Mouse (Mus musculus): ENCODE data around the gene Tle4. TPM values are rescaled to one million over a fixed set of nuclear protein-coding genes. Genes with fewer than 3 reads are reported as not detected.

The Tle4 gene
- polyA plus RNA-seq, 1 experiment, result 45.5 TPM

- H3K9me3 ChIP-seq (replicated peaks; ENCODE audit: control insufficient read depth, insufficient read depth, low read length, poor library complexity, severe bottlenecking), result no peaks in the 10 kb centered on the region
These were observed 156.0 kb downstream of the Tle4 start for GRCm38 (mm10) chr19:14441861-14442260.

DNA sequence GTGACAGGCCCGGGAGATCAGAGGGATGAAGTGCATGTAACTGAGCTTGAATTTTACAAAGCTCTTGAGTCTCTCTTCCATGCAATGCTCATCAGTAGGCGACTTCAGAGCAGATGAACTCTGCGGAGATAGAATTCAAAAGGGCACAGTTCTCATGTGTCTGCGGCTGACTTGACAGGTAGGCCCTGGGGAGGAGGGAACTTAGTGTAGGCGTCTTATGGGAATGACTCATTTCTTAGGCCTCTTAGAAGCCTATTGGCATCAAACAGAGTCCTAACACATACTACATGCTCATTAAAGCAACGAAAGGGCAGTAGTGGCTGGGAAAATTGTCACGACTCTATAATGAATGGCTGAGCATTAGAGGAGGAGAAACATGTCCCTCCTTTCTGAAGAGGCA is 160.6 kb downstream of the Tle4 start:
- H3K9me3 ChIP-seq (replicated peaks; ENCODE audit: control insufficient read depth, insufficient read depth, low read length, poor library complexity, severe bottlenecking), result no peaks in the 10 kb centered on the region
- no peak overlapping the region for H3K4me3 ChIP-seq (ENCODE audit: low read depth, low read length)
- no peaks in the 10 kb centered on the region for H3K4me1 ChIP-seq (ENCODE audit: control insufficient read depth, insufficient read depth, low read length)
- TF ChIP-seq CTCF (IDR thresholded peaks at IDR 0.05; ENCODE audit: low read depth, low read length) (no peak), POLR2A (IDR thresholded peaks at IDR 0.05; ENCODE audit: insufficient read depth, low read length) (no peak), EP300 (IDR thresholded peaks at IDR 0.05; ENCODE audit: insufficient read depth, low read depth, low read length) (no peak)
- H3K9ac ChIP-seq (ENCODE audit: low read depth, poor library complexity, severe bottlenecking), result no peak overlapping the region
- H3K27ac ChIP-seq (ENCODE audit: insufficient read depth, low read length), result no peak overlapping the region
- no peaks in the 10 kb centered on the region for H3K27me3 ChIP-seq (ENCODE audit: control insufficient read depth, insufficient read depth, low read length, poor library complexity, severe bottlenecking)
- H3K36me3 ChIP-seq (ENCODE audit: control insufficient read depth, insufficient read depth, low read length, poor library complexity, severe bottlenecking), result no peaks in the 10 kb centered on the region

More at GRCm38 (mm10) chr19:14441861-14442260, 156.0 kb downstream of the Tle4 start:
- H3K27ac ChIP-seq (ENCODE audit: insufficient read depth, low read length), result no peak overlapping the region
- H3K4me3 ChIP-seq (ENCODE audit: low read depth, low read length), result no peak overlapping the region
- TF ChIP-seq CTCF (IDR thresholded peaks at IDR 0.05; ENCODE audit: low read depth, low read length) (no peak), POLR2A (IDR thresholded peaks at IDR 0.05; ENCODE audit: insufficient read depth, low read length) (no peak)
- H3K36me3 ChIP-seq (ENCODE audit: control insufficient read depth, insufficient read depth, low read length, poor library complexity, severe bottlenecking), result peaks cover 7% of the 10 kb centered on the region
- H3K9ac ChIP-seq (ENCODE audit: low read depth, poor library complexity, severe bottlenecking), result no peak overlapping the region
- H3K4me1 ChIP-seq (ENCODE audit: control insufficient read depth, insufficient read depth, low read length), result no peaks in the 10 kb centered on the region
- H3K27me3 ChIP-seq (ENCODE audit: control insufficient read depth, insufficient read depth, low read length, poor library complexity, severe bottlenecking), result no peaks in the 10 kb centered on the region

- H3K9ac ChIP-seq (ENCODE audit: low read depth, poor library complexity, severe bottlenecking), result no peak overlapping the region
- H3K4me1 ChIP-seq (ENCODE audit: control insufficient read depth, insufficient read depth, low read length), result no peaks in the 10 kb centered on the region
- H3K36me3 ChIP-seq (ENCODE audit: control insufficient read depth, insufficient read depth, low read length, poor library complexity, severe bottlenecking), result no peaks in the 10 kb centered on the region
- TF ChIP-seq POLR2A (IDR thresholded peaks at IDR 0.05; ENCODE audit: insufficient read depth, low read length) (no peak), EP300 (IDR thresholded peaks at IDR 0.05; ENCODE audit: insufficient read depth, low read depth, low read length) (no peak), CTCF (IDR thresholded peaks at IDR 0.05; ENCODE audit: low read depth, low read length) (no peak)
- H3K27me3 ChIP-seq (ENCODE audit: control insufficient read depth, insufficient read depth, low read length, poor library complexity, severe bottlenecking), result no peaks in the 10 kb centered on the region
- no peak overlapping the region for H3K27ac ChIP-seq (ENCODE audit: insufficient read depth, low read length)
- no peaks in the 10 kb centered on the region for H3K9me3 ChIP-seq (replicated peaks; ENCODE audit: control insufficient read depth, insufficient read depth, low read length, poor library complexity, severe bottlenecking)
- no peak overlapping the region for H3K4me3 ChIP-seq (ENCODE audit: low read depth, low read length)
These were observed 161.3 kb downstream of the Tle4 start for GRCm38 (mm10) chr19:14436567-14436966.

- Histone ChIP-seq H3K9ac (ENCODE audit: low read depth, poor library complexity, severe bottlenecking) (no peak overlapping the region), H3K27ac (ENCODE audit: insufficient read depth, low read length) (no peak overlapping the region)
- TF ChIP-seq POLR2A (IDR thresholded peaks at IDR 0.05; ENCODE audit: insufficient read depth, low read length) (no peak), CTCF (IDR thresholded peaks at IDR 0.05; ENCODE audit: low read depth, low read length) (no peak), EP300 (IDR thresholded peaks at IDR 0.05; ENCODE audit: insufficient read depth, low read depth, low read length) (no peak)
These were observed 162.0 kb downstream of the Tle4 start for GRCm38 (mm10) chr19:14435681-14436376.

GRCm38 (mm10) chr19:14433900-14434299 is 164.0 kb downstream of the Tle4 start:
- no peak for TF ChIP-seq POLR2A (IDR thresholded peaks at IDR 0.05; ENCODE audit: insufficient read depth, low read length)
- TF ChIP-seq CTCF (IDR thresholded peaks at IDR 0.05; ENCODE audit: low read depth, low read length), result no peak
- TF ChIP-seq EP300 (IDR thresholded peaks at IDR 0.05; ENCODE audit: insufficient read depth, low read depth, low read length), result no peak
- H3K4me3 ChIP-seq (ENCODE audit: low read depth, low read length), result no peak overlapping the region

More at GRCm38 (mm10) chr19:14435681-14436376, 162.0 kb downstream of the Tle4 start:
- H3K9me3 ChIP-seq (replicated peaks; ENCODE audit: control insufficient read depth, insufficient read depth, low read length, poor library complexity, severe bottlenecking), result no peaks in the 10 kb centered on the region
- no peaks in the 10 kb centered on the region for H3K4me1 ChIP-seq (ENCODE audit: control insufficient read depth, insufficient read depth, low read length)
- no peaks in the 10 kb centered on the region for H3K36me3 ChIP-seq (ENCODE audit: control insufficient read depth, insufficient read depth, low read length, poor library complexity, severe bottlenecking)
- H3K4me3 ChIP-seq (ENCODE audit: low read depth, low read length), result no peak overlapping the region
- H3K27me3 ChIP-seq (ENCODE audit: control insufficient read depth, insufficient read depth, low read length, poor library complexity, severe bottlenecking), result no peaks in the 10 kb centered on the region

DNA sequence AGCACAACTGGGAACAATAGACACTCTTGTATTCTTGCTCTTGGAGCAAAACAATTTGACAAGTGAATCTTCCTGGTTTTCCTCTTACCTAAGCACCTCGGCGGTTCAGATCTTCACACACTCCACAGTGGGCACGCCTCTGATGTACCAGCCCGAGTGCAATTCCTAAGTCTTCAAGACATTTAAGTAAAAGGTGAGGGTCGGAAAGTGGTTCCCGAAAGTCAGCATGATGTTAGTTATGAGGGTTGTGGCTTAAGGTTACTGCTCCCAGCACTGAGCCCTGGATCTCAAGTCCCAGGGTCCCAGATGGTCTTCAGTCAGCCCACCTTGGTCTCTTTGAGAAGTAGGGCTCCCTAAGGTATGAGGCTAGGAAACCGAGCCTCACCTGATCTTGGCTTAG is 165.4 kb downstream of the Tle4 start:
- Histone ChIP-seq H3K4me1 (ENCODE audit: control insufficient read depth, insufficient read depth, low read length) (no peaks in the 10 kb centered on the region), H3K27ac (ENCODE audit: insufficient read depth, low read length) (no peak overlapping the region), H3K4me3 (ENCODE audit: low read depth, low read length) (no peak overlapping the region), H3K36me3 (ENCODE audit: control insufficient read depth, insufficient read depth, low read length, poor library complexity, severe bottlenecking) (no peaks in the 10 kb centered on the region), H3K9ac (ENCODE audit: low read depth, poor library complexity, severe bottlenecking) (no peak overlapping the region), H3K27me3 (ENCODE audit: control insufficient read depth, insufficient read depth, low read length, poor library complexity, severe bottlenecking) (no peaks in the 10 kb centered on the region), H3K9me3 (replicated peaks; ENCODE audit: control insufficient read depth, insufficient read depth, low read length, poor library complexity, severe bottlenecking) (no peaks in the 10 kb centered on the region)
- no peak for TF ChIP-seq CTCF (IDR thresholded peaks at IDR 0.05; ENCODE audit: low read depth, low read length)
- no peak for TF ChIP-seq EP300 (IDR thresholded peaks at IDR 0.05; ENCODE audit: insufficient read depth, low read depth, low read length)
- no peak for TF ChIP-seq POLR2A (IDR thresholded peaks at IDR 0.05; ENCODE audit: insufficient read depth, low read length)

More at GRCm38 (mm10) chr19:14433900-14434299, 164.0 kb downstream of the Tle4 start:
- no peak overlapping the region for H3K27ac ChIP-seq (ENCODE audit: insufficient read depth, low read length)
- H3K36me3 ChIP-seq (ENCODE audit: control insufficient read depth, insufficient read depth, low read length, poor library complexity, severe bottlenecking), result no peaks in the 10 kb centered on the region
- H3K4me1 ChIP-seq (ENCODE audit: control insufficient read depth, insufficient read depth, low read length), result no peaks in the 10 kb centered on the region
- no peaks in the 10 kb centered on the region for H3K9me3 ChIP-seq (replicated peaks; ENCODE audit: control insufficient read depth, insufficient read depth, low read length, poor library complexity, severe bottlenecking)
- H3K27me3 ChIP-seq (ENCODE audit: control insufficient read depth, insufficient read depth, low read length, poor library complexity, severe bottlenecking), result no peaks in the 10 kb centered on the region
- H3K9ac ChIP-seq (ENCODE audit: low read depth, poor library complexity, severe bottlenecking), result no peak overlapping the region

Data from ES-Bruce4 (cell line).